Mouse (Mus musculus) gastrocnemius, adult 2 months (tissue): ENCODE measurements around the gene Rnf214. TPM values are rescaled to one million over a fixed set of nuclear protein-coding genes. Genes with fewer than 3 reads are reported as not detected.
A peak's percentile ranks its signal among the peaks of the same experiment; 100 is the strongest.

Experiments
- DNase-seq: peaks from one replicate; pipeline ENCODE4 v3.0.0; 2022
- H3K27ac ChIP-seq: fragments of 200-600 bp; 2 replicates; pipeline ENCODE4 v1.8.1; 2022; ENCODE audit warnings: mild to moderate bottlenecking
- H3K4me3 ChIP-seq: fragments of 200-600 bp; 2 replicates; pipeline ENCODE4 v1.8.1; 2022; ENCODE audit warnings: mild to moderate bottlenecking, moderate library complexity
- CTCF ChIP-seq: fragments of 200-600 bp; IDR thresholded peaks from 2 replicates; pipeline ENCODE4 v1.8.1; 2022; ENCODE audit warnings: antibody characterized with exemption, mild to moderate bottlenecking, moderate library complexity
- intact Hi-C: fragments of 180-260 bp; cut with DNase I; formaldehyde crosslinking; loops from one replicate; pipeline ENCODE4 v1.15.1; 2025
- total RNA-seq, 2 experiments: library from RNA; stranded (reverse); gene quantifications; 2 replicates each; pipeline ENCODE4 v1.2.3; 2021

Rnf214 gene
- total RNA-seq, 2 experiments from 2014 or later = 25.3 to 31.0 TPM

GRCm38 (mm10) chr9:45943628-45944505, 37.2 kb upstream of the Rnf214 start:
- TF ChIP-seq CTCF = no peak
- intact Hi-C loops = no loop called here
- no peak overlapping the region for H3K27ac ChIP-seq
- H3K4me3 ChIP-seq = no peak overlapping the region
- DNase-seq = no peak

- H3K27ac ChIP-seq = no peak overlapping the region
- intact Hi-C loops = no loop called here
- DNase-seq = no peak
- TF ChIP-seq CTCF = no peak
- no peak overlapping the region for H3K4me3 ChIP-seq
Observed at GRCm38 (mm10) chr9:45942916-45943315, 36.2 kb upstream of the Rnf214 start.

DNA sequence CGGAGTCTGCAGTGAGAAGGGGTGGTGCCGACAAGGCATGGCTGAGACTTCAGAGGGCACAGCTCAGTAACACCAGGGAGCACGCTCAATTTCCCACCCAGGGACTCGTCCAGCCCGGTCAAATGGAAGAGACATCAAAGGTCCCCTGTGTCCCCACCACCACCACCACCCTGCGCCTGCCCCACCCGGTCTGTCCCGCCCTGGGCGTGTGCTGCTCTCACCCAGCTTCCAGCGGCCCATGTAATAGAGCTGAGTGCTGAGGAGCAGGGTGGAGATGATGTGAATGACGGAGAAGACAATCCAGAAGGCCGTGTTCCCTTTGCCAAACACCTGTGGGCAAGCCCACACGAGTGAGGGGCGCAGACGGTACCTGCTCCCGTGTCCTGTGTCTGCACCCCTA, 35.8 kb upstream of the Rnf214 start:
- intact Hi-C loops = no loop called here
- no peak for DNase-seq
- TF ChIP-seq CTCF = no peak
- Histone ChIP-seq H3K4me3 (no peak overlapping the region), H3K27ac (no peak overlapping the region)

DNA sequence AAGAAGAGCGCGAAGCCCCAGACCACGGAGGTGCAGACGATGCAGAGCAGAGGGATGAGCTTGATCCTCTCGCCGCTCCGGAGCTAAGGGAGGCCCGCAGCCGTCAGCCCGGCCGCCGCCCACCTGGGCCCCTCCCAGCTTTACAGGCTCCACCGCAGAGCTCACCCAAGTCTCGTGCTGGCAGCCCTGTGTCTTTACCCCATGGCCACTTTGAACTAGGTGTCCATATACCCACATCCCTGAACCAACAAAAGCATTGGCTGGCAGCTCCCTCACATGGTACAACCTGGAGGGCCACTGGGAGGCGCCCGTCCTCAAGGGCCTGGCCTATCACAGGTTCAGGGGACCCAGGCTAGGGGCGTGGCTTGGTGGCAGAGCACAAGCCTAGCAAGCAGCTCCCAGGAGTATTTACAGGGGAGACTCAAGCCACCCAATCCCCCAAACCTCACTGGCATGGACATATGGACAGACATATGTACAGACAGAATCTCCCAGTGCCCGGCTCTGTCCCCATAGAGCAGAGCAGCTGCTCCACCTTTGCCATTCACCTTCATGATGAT, 34.7 kb upstream of the Rnf214 start:
- intact Hi-C loops = no loop called here
- Histone ChIP-seq H3K27ac (no peak overlapping the region), H3K4me3 (no peak overlapping the region)
- no peak for DNase-seq
- TF ChIP-seq CTCF = no peak

GRCm38 (mm10) chr9:45939794-45940193, 33.1 kb upstream of the Rnf214 start:
- DNase-seq = no peak
- intact Hi-C loops = no loop called here
- Histone ChIP-seq H3K4me3 (no peak overlapping the region), H3K27ac (no peak overlapping the region)
- no peak for TF ChIP-seq CTCF

- DNase-seq = no peak
- TF ChIP-seq CTCF = no peak
- H3K27ac ChIP-seq = no peak overlapping the region
- intact Hi-C loops = no loop called here
- no peak overlapping the region for H3K4me3 ChIP-seq
Observed at GRCm38 (mm10) chr9:45938952-45939637, 32.4 kb upstream of the Rnf214 start.

- H3K4me3 ChIP-seq = no peak overlapping the region
- intact Hi-C loops = no loop called here
- no peak overlapping the region for H3K27ac ChIP-seq
- TF ChIP-seq CTCF = no peak
- DNase-seq = peak; percentile 53
Observed at GRCm38 (mm10) chr9:45938088-45938487, 31.4 kb upstream of the Rnf214 start.

DNA sequence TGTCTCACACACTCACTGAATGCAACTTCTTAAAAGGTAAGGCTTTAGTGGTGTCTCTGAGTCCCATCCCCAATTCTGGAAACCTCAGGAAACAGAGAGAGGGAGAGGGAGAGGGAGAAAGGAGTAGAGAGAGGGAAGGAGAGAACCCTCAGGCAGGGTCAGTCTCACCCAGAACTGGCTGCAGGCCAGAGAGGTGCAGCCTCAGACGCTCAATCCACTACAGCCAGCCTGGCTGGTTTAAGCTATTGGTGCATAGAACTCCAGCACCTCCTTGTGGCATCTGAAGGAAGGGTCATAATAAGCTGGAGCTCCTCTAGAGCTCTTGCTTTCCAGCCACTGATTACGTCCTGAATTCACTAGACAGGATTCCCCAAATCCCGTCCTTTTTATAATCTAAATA, 30.2 kb upstream of the Rnf214 start:
- Histone ChIP-seq H3K4me3 (no peak overlapping the region), H3K27ac (peak overlapping the region; percentile 77)
- peak; percentile 78 for DNase-seq
- intact Hi-C loops = loop anchor here (2.0 kb wide), 1 partner anchor 24 kb away; no protein-coding TSS in a partner anchor
- peak; percentile 84 for TF ChIP-seq CTCF

- intact Hi-C loops = loop anchor here (2.0 kb wide), 1 partner anchor 23 kb away; no protein-coding TSS in a partner anchor
- H3K27ac ChIP-seq = peak within 1 kb of the TSS; percentile 77
- H3K4me3 ChIP-seq = peak within 1 kb of the TSS; percentile 48
- peak; percentile 53 for DNase-seq
- TF ChIP-seq CTCF = no peak
Observed at GRCm38 (mm10) chr9:45935628-45936210, 29.0 kb upstream of the Rnf214 start, which contains the start of gene Tagln. Tagln (minus strand) TSS chr9:45936058.

DNA sequence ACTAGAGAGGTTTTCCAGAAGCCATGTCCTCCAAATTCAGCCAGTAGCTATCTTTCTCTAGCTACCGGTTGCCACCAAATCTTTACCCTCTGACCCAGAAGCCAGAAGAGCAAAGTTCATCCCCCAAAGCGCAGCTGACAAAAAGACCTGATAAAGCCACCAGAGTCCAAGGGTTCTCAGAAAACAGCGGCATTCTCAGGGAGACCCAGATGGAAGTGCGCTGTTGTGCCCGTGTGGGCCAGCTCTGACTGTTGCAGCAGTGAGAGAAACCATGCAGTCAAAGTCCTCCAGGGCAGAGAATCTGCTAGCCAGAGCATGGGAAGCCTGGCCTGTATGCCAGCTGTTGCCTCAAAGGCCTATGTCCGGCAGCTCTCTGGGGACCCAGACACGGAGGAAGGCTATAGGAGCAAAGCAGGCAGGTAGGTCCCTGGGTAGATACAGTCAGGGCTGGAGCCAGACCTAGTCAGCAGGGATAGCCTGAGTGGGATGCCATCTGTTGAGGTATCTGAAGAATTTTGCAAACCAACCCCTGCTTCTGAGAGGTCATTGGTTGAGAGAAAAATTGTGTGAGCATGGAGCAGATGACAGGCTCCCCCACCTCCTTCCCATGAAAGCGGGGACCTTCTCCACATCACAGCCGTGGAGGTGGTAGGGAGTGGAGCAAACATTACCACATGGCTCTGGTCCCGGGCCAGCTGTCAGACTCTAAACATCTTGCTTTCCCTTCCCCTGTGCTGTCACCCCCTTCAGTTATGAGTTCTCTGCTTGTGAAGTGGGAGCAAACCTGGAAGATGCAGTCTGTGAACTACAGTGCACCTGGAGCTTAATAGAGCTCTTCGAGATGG, 26.1 kb upstream of the Rnf214 start:
- DNase-seq = no peak
- Histone ChIP-seq H3K27ac (peak overlapping the region; percentile 72), H3K4me3 (peak overlapping the region; percentile 43)
- intact Hi-C loops = no loop called here
- no peak for TF ChIP-seq CTCF

- no peak for DNase-seq
- intact Hi-C loops = no loop called here
- H3K4me3 ChIP-seq = peak overlapping the region; percentile 43; the same call in 1 of the 2 replicates
- no peak for TF ChIP-seq CTCF
- H3K27ac ChIP-seq = peak overlapping the region; percentile 72
Observed at GRCm38 (mm10) chr9:45931958-45932357, 25.2 kb upstream of the Rnf214 start.

DNA sequence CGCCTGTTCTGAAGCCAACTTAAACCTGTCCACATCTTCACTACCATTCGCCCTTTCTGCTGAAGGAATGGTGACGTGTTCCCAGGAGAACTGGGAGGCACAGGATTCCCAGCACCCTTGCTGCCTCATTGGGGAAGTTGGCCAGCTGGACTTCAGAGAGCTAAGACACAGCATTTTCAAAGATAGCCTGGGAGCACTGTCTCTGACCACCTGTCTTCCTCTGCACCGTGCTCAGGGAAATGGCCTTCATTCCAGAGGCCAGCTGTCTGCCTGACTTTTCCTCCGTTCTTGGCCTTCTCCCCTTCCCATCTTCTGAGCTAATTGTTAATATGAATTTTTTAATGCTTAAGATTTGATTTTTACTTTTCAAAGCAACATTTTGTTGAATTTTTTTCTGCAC, 22.6 kb upstream of the Rnf214 start:
- Histone ChIP-seq H3K4me3 (no peak overlapping the region), H3K27ac (peak overlapping the region; percentile 46)
- TF ChIP-seq CTCF = no peak
- DNase-seq = no peak
- intact Hi-C loops = no loop called here
